Mouse (Mus musculus): ENCODE data around the gene Olfr980. TPM values are rescaled to one million over a fixed set of nuclear protein-coding genes. Genes with fewer than 3 reads are reported as not detected.

The Olfr980 gene
- not detected for polyA plus RNA-seq (2017; shearing (Covaris generic))

DNA sequence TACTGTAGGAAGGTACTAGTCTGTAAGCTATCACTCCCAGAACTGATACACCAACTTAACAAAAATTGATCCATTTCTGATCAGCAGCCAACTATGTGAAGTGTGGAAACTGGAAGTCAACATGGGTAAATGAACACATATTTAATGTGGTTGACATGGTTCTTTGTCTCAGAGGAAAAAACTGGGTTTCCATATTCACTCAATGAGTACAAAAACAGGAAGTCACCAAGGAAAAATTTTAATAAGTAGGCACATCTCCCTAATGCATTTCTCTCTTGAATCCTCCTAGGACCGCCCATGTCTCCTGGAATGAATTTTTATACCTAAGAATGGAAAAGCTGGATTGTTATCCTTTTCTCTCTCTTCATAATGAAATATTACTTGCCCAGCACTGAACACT, at the start of gene Olfr980:
Gene Olfr980, minus strand, starts transcription at position 101 of the 400 bp plus-strand sequence.

DNA sequence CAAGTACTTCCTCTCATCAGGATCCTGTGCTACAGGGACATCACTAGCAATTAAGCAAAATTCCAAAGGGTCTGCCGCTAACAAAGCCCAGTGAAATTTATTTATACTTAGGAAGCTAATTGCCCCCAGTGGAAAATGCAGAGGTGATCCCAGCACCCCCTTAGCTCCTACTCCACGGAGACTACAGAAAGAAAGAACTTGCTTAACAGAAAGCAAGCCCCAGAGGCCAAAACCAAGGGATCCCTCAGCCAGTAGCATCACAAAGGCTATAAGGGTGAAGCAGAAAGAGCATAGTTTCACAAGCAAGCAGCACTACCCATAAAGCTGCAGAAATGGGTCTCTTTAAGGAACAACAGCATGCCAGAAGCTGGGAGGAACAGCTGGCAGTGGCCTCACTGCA, 11.8 kb upstream of the Olfr980 start, which contains the start of gene Olfr981:
Gene Olfr981, plus strand, starts transcription at position 301 of the 400 bp plus-strand sequence.

DNA sequence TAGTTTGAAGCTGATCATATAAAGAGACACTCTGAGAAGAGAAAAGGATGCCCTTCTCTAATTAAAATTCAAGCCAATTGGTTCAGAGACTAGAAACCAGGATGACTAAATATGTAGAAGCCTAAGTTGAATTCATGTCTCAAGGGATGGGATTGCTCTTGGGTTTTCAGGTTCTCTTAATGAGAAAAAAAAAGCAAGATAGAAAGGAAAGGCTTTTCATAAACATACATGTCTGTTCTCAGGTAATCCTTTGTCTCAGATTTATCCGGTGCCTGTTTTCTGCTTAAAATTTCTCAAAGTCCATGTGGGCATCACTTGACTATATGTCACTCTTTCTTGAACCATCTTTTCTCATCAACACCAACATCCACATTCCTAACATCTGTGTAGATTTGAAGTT, 6.0 kb downstream of the Olfr980 start, which contains the start of gene Olfr979:
Gene Olfr979, minus strand, starts transcription at position 101 of the 400 bp plus-strand sequence.

DNA sequence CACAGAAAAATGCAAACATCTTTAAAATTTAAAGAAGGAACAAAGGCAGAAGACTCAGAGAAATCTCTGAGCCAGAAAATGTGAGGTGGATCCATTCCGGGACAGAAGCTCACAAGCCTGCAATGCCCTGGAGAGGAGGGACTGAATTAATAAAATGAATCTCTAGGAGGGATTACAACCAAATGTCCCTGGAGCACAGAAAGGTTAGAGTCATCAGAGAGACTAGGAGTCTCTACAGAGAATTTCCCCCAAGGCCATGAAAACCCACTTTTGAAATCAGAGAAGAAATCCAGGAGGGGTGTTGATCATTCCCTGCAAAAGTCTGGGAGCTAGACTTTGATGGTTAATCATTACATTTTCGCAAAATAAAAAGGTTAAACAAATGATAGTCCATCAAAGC, 17.6 kb downstream of the Olfr980 start, which contains the start of gene Olfr978:
Gene Olfr978, plus strand, starts transcription at position 301 of the 400 bp plus-strand sequence.

DNA sequence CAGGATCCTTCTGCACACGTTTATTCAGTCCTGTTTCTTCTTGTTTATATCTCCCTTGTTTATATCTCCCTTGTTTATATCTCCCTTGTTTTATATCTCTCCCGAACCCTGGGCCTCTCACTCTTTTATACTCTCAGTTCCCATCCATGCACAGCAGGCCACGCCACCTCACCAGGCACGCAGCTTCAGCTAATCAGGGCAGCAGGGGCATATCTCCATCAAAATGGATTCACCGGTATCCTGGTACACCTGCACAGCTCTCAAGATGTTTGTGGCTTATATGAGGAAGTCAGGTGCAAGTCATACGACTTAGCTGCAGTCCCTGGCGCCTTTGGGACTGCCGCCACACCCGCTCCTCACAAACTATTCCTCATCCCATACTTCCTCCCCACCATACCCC, 48.3 kb downstream of the Olfr980 start, which contains the start of gene Olfr976:
Gene Olfr976, minus strand, starts transcription at position 101 of the 400 bp plus-strand sequence.

Other genes with a start within 250 kb of the Olfr980 start
- not detected for gene Olfr968, start 226.3 kb downstream of the Olfr980 start, polyA plus RNA-seq (2017; shearing (Covaris generic))
- gene Olfr969, start 218.6 kb downstream of the Olfr980 start, polyA plus RNA-seq (2017; shearing (Covaris generic)), result not detected
- not detected for gene Olfr970, start 200.7 kb downstream of the Olfr980 start, polyA plus RNA-seq (2017; shearing (Covaris generic))
- not detected for gene Olfr971, start 172.7 kb downstream of the Olfr980 start, polyA plus RNA-seq (2017; shearing (Covaris generic))
- gene Olfr972, start 143.2 kb downstream of the Olfr980 start, polyA plus RNA-seq (2017; shearing (Covaris generic)), result not detected
- not detected for gene Olfr229, start 102.2 kb downstream of the Olfr980 start, polyA plus RNA-seq (2017; shearing (Covaris generic))
- not detected for gene Olfr974, start 72.1 kb downstream of the Olfr980 start, polyA plus RNA-seq (2017; shearing (Covaris generic))
- not detected for gene Olfr975, start 57.5 kb downstream of the Olfr980 start, polyA plus RNA-seq (2017; shearing (Covaris generic))
- gene Olfr976, start 48.4 kb downstream of the Olfr980 start, polyA plus RNA-seq (2017; shearing (Covaris generic)), result not detected
- gene Olfr978, start 17.5 kb downstream of the Olfr980 start, polyA plus RNA-seq (2017; shearing (Covaris generic)), result not detected
- gene Olfr979, start 6.1 kb downstream of the Olfr980 start, polyA plus RNA-seq (2017; shearing (Covaris generic)), result not detected
- gene Olfr981, start 11.9 kb upstream of the Olfr980 start, polyA plus RNA-seq (2017; shearing (Covaris generic)), result not detected
- not detected for gene Olfr982, start 64.2 kb upstream of the Olfr980 start, polyA plus RNA-seq (2017; shearing (Covaris generic))
- not detected for gene Olfr983, start 84.0 kb upstream of the Olfr980 start, polyA plus RNA-seq (2017; shearing (Covaris generic))
- gene Olfr984, start 104.6 kb upstream of the Olfr980 start, polyA plus RNA-seq (2017; shearing (Covaris generic)), result not detected
- not detected for gene Olfr985, start 120.6 kb upstream of the Olfr980 start, polyA plus RNA-seq (2017; shearing (Covaris generic))
- gene Tmem225, start 138.5 kb upstream of the Olfr980 start, polyA plus RNA-seq (2017; shearing (Covaris generic)), result not detected
- not detected for gene Olfr986, start 171.3 kb upstream of the Olfr980 start, polyA plus RNA-seq (2017; shearing (Covaris generic))
- gene Zfp202, start 182.7 kb upstream of the Olfr980 start, polyA plus RNA-seq (2017; shearing (Covaris generic)), result 5.3 TPM